Mouse (Mus musculus) retina, embryonic 14.5 days (tissue): ENCODE measurements around the gene Asphd1.

Experiments
- DNase-seq: peaks from one replicate; pipeline ENCODE4 v3.0.0-alpha.2; 2015; ENCODE audit warnings: low spot score

Gene Asphd1

GRCm38 (mm10) chr7:126949403-126949792 is at the start of gene Asphd1:
Gene Asphd1, minus strand, starts transcription at chr7:126949582.
- DNase-seq = no peak

DNA sequence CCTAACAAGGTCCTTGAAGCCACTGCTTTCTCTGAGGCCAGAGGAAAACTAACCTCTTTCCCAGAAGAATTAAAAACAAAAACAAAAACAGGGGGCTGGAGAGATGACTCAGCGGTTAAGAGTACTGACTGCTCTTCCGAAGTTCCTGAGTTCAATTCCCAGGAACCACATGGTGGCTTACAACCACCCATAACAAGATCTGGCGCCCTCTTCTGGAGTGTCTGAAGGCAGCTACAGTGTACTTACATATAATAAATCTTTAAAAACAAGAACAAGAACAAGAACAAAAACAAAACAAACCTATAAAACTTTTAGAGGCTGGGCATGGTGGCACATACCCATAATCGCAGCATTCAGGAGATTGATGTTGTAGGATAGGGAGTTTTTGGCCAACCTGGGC is 47.1 kb upstream of the Asphd1 start:
- no peak for DNase-seq

GRCm38 (mm10) chr7:126988816-126989215 is 39.4 kb upstream of the Asphd1 start:
- no peak for DNase-seq

GRCm38 (mm10) chr7:126986319-126986718 is 36.9 kb upstream of the Asphd1 start:
- peak; percentile 24 for DNase-seq

GRCm38 (mm10) chr7:126984667-126985444 is 35.5 kb upstream of the Asphd1 start:
- no peak for DNase-seq

DNA sequence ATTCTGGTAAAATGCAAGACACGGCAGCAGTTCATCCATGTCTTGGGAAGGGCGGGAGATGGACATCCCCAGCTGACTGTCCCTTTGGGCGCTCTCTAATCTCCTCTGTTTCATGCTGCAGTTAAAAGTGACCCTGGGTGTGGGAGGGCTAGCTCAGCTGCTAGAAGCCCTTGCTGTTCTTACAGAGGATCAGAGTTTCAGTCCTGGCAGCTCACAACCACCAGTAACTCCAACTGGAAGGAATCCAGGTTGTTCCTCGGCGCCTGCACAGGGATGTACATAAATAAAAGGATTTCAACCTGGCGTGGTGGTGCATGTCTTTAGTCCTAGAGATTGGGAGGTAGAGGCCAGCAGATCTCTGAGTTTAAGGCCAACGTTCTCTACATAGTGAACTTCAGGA is 33.7 kb upstream of the Asphd1 start:
- no peak for DNase-seq

DNA sequence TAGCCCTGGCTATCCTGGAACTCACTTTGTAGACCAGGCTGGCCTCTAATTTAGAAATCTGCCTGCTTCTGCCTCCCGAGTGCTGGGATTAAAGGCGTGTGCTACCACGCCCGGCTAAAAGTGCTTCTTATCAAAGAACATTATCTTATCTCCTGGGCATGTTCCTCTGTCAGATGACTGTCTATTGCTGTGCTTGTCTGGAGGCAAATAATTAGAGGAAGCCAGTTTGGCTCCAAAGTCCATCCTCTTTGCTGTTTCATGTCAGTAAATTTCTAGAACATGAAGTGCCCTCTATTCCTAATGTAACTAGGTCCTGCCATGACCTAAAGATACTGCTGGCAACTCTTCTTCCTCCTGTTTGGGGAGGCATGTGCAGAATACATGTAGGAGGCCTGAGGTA is 32.7 kb upstream of the Asphd1 start:
- no peak for DNase-seq

- no peak for DNase-seq
Observed at GRCm38 (mm10) chr7:126981601-126982000, 32.2 kb upstream of the Asphd1 start.

DNA sequence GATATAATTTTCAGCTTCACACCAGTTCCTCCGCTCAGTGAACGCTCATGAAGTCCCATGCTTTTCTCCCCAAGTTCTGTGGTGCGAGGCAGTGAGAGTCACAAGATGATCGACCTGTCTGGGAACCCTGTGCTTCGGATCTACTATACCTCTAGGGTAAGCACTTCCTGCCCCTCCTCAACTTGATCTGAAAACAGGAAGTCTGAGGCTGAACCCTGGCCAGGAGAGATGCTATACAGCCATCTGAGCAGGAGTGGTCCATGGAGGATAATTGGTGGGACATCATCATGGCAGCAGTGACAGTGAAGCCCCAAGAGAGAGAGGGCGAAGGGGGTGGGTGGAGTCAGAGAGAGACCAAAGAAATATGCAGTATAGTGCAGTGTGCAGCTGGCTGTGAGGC is 29.5 kb upstream of the Asphd1 start:
- DNase-seq = no peak

DNA sequence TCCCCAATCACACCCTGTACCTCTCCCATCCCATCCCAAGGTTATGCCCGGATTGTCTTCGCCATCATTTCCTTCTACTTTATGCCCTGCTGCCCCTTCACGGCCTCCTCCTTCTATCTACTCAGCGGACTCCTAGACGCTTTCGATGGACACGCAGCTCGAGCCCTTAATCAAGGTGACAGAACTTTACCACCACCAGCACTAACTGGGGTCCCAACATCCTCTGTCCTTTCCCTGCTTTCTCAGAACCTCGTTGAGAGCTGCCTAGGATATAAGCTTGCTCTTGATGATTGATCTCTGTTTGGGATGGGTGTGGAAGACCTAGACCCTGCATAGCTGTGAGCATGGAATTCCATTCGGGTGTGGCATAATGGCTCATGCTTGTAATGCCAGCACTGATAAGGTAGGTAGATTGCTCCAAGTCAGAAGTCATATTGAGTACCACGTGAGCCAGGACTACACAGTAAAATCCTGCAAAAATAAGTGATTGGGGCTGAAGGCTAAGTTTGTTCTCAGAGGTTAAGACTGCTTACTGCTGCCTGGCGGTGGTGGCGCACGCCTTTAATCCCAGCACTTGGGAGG is 27.6 kb upstream of the Asphd1 start:
- DNase-seq = no peak

DNA sequence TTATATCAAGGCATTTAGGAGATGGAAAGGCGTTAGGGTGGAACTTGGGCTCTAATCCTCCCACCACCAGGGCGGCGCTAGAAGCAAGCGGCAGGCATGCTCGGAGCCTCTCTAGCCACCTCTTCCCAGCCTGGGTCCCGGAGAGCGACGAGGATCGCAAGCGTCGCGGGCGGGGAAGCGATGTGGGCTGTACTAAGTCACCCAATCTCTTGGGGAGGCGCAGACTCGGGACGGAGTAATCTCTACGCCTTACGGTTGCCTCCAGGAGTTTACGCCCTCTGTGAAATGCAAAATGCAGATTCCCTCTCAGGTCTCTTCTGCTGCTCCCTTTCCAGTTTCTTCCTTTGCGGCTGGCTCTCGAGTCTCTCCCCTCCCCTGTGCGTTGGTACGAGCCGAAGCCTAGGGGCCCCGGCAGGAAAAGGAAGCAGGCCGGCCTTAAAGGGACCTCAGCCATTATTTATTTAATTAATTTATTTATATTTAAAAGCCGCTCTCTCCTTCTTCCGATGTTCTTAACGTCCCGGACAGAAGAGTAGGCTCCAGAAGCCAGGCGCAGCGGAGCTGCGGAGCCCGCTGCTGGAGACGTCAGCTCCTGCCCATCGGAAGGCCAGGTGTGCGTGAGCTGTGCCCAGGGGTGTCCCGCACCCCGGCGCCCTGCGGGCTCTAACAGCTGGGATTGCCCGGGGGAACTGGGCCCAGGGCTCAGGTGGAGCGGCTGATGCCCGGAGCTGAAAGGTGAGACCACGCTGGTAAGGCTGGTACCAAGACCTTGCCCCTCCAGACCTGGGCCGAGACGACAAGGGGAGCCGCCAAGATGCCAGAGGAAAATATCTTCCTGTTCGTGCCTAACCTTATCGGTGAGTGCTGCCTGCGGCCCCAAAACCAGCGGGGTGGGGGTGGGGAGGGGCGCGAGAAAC is 26.8 kb upstream of the Asphd1 start, which contains the start of gene Cdiptos:
TSS of gene Cdiptos (minus strand) at position 149 of the 917 bp plus-strand sequence.
- peak; percentile 98 for DNase-seq

- DNase-seq = no peak
Observed at GRCm38 (mm10) chr7:126975893-126975949, 26.3 kb upstream of the Asphd1 start, which contains the start of gene Cdipt. Gene Cdipt, plus strand, starts transcription at chr7:126975914.

GRCm38 (mm10) chr7:126975493-126975892 is 26.1 kb upstream of the Asphd1 start:
- DNase-seq = no peak

GRCm38 (mm10) chr7:126967361-126967760 is 18.0 kb upstream of the Asphd1 start:
- DNase-seq = no peak

DNA sequence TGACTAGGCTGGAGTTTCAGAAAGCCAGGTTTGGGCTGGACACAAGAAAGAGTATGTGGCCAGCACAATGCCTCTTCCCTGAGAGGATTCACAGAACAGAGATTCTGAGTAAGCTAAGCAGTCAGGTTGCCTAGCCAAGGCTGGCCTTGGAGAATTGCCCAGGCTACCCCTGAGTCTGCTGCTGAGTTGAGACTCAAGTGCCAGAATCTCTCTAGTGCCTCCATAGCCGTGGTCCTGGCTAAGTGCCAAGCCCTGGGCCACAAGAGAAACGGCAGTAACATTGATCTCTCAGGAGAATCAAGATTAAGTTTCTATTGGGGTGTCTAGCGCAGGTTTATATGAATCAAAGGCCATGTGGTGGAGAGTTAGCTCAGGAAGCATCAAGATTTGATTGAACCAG is 16.2 kb upstream of the Asphd1 start:
- no peak for DNase-seq

DNA sequence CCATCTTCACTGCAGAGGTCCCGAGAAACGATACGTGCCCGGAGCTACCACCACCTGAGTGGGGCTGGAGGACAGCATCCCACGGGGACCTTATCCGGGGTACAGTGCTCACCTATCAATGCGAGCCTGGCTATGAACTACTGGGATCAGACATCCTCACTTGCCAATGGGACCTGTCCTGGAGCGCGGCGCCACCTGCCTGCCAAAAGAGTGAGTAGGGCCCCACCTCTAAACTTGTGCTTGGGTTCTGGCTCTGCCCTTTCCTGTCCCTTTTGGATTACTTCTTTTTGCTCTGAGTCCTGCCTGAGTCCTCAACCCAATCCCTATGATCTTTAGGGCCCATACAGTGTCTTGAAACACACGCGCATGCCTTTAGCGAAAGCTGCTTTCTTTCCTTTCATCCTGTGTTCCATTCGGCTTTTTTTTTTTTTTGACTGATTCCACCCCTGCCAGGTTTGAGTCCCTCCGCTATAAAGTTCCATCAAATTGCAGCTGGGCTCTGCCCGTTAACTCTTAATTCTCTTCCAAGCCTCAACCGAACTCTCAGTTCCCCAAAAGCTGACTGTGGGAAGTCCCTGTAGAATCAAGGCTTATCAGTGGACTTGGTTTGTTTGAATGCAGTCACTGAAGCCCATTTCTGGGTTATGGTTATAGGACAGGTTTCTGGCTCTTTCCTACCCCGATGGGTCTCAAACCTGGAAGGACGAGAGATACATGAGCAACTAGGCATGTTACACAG is 14.3 kb upstream of the Asphd1 start:
- DNase-seq = peak; percentile 52

DNA sequence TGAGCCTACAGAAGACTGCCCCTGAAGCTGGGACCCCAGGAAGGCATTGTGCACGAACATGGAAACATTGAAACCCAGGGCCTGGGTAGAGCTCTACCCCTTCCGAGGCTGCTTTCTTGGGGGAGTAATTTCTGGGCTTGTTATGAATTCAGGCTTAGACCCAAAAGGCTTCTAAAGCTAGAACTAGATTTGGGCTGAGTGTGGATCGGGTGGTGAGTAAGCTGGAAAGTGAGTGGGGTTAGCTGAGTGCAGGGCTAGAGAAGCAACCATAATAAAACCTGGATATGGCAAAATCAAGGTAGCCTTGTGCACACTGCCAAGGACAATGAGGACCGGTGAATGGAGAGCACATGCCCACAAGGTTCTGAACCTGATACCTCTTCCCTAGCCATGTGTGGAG is 12.6 kb upstream of the Asphd1 start:
- DNase-seq = no peak

DNA sequence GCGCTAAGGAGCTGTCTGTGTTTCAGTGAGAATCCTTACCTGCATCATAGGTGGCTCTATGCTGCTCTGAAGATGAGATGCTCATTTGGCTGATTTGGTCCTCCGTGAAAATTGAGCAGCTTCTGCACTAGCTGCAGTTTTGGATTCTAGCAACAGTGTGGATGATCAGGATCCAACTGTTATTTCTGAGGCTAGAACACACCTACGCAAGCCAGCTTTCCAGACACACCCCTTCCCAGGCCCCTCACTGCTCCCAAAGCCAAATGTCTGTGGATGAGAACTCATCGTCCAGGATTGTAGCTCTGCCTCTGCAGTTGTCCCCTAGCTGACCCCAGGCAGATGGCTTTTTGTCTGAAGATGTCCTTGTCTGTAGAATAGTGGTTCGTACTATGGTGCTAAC is 11.7 kb upstream of the Asphd1 start:
- no peak for DNase-seq

DNA sequence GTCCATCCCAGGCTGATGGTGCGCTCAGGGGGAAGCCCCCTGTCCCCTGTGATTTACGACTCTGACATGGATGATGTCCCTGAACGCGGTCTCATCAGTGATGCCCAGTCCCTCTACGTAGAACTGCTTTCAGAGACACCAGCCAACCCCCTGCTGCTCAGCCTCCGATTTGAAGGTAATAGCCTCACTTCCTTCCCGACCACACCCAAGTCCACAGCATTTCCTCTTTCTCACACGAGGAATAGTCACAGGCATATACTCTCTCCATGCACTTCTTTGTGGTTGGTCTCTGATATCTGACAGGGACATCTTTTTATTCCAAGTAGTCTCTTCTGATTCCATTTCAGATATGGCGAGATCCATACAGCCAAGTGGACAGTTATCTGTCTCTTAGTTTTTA is 10.4 kb upstream of the Asphd1 start:
- DNase-seq = no peak

DNA sequence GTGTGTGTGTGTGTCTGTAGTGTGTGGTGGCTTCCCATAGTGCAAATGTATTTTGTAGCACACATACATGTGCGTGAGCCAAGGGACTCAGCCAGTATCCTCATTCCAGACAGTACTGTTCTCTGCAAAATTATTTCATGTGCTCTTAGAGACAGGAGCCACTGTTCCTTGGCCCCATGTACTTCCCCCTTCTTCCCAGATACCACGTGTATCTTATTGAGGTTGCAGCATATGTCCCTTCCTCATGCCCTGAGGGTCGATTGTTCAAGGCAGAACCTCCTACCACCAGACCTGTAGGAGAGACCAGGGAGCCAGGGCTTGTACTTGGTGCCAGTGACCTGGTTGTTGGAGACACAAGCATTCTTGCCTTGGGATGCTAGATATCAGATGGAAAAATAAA is 5.7 kb upstream of the Asphd1 start:
- DNase-seq = no peak

DNA sequence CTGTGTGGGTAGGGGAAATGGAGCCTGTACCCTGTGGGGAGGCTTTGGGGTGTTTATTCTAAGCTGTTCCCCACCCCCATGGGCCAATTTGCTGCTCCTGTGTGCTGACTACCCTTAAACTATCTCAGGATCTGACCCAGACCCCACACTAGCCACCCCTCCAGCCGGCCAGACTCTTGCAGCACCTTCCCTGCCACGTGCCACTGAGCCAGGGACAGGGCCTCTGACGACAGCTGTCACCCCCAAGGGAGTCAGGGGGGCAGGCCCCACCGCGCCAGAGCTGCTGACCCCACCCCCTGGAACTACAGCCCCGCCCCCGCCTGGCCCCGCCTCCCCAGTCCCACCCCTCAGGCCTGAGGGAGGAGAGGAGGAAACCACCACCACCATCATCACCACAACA is 3.3 kb upstream of the Asphd1 start:
- DNase-seq = peak; percentile 9

DNA sequence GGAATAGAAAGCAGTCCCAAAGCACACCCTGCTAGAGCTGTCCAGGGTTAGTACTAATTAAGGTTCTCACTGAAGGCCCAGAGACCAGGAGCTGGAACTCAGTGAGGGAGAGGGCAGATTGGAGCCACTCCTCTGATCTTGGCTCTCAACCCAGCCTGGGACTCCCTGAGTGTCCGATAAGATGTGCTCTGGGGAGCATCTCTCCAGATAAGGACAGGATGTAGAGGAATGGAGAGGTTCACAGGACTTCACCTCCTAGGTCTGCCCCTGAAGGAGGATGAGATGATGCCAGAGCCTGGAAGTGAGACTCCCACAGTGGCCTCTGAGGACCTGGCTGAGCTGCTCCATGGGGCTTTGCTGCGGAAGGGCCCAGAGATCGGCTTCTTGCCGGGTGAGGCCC is 2.4 kb upstream of the Asphd1 start:
- DNase-seq = no peak
